In the genomic region with DNA sequence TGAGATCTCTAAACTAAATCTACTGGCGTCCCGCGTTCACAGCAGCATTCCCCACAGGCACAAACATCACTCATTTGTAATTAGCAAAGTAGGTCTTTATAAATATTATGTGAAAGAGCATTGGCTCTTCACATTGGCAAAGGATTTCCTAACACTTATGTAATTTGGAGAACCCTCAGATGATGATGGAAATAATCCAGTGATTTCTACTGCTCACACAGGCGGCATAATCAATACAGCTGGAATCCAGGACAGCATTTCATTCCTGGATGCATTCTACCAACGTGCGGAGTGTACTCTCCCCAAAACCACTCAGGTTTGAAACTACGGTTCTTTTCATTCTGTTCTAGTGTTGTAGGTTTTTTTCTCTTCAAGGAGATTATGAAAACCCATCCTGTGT, we compare ENCODE assay signal across 35 mouse cellular contexts.
"Had no signal": no experiment of that assay in that cellular context is flagged by ENCODE, and none has a peak within 500 bp of the region (broad histone marks: within the 10 kb centered on the region; RNA-seq: fewer than 3 reads in every experiment).

No protein-coding gene starts in this region.

- H3K4me3 ChIP-seq: heart, adult 2 months; heart, embryonic 10.5 days; heart, embryonic 12.5 days; heart, embryonic 13.5 days; heart, embryonic 15.5 days; hindbrain, embryonic 10.5 days; hindbrain, embryonic 12.5 days; hindbrain, embryonic 13.5 days; hindbrain, embryonic 15.5 days; intestine, embryonic 15.5 days; kidney, embryonic 15.5 days had no signal

- H3K9ac ChIP-seq: heart, embryonic 12.5 days; heart, embryonic 13.5 days; heart, embryonic 15.5 days; hindbrain, embryonic 12.5 days; hindbrain, embryonic 13.5 days; hindbrain, embryonic 14.5 days; hindbrain, embryonic 15.5 days; intestine, embryonic 15.5 days; kidney, embryonic 15.5 days had no signal

- ATAC-seq: hindbrain, embryonic 16.5 days; hindbrain, postnatal 0 days; inflammation-experienced regulatory T-cells, adult 6 months; intestine, embryonic 15.5 days; intestine, embryonic 16.5 days; intestine, postnatal 0 days had no signal

- H3K9me3 ChIP-seq: heart, embryonic 10.5 days; heart, embryonic 12.5 days; heart, embryonic 13.5 days; heart, embryonic 15.5 days; hindbrain, embryonic 10.5 days; hindbrain, embryonic 12.5 days; hindbrain, embryonic 13.5 days; hindbrain, embryonic 15.5 days; intestine, embryonic 15.5 days; kidney, embryonic 15.5 days had no signal

- H3K27me3 ChIP-seq: heart, embryonic 12.5 days; heart, embryonic 15.5 days; hindbrain, embryonic 12.5 days; hindbrain, embryonic 13.5 days; hindbrain, embryonic 15.5 days; intestine, embryonic 15.5 days; kidney, embryonic 15.5 days had no signal

- H3K36me3 ChIP-seq: heart, embryonic 10.5 days; heart, embryonic 12.5 days; heart, embryonic 13.5 days; heart, embryonic 15.5 days; hindbrain, embryonic 10.5 days; hindbrain, embryonic 12.5 days; hindbrain, embryonic 13.5 days; hindbrain, embryonic 15.5 days; intestine, embryonic 15.5 days; kidney, embryonic 15.5 days had no signal

- DNase-seq: heart, adult 2 months; heart, postnatal 10 days; heart, postnatal 14 days; heart, postnatal 36 days; heart, postnatal 4 days; kidney, adult 11 months; kidney, adult 18-20 months; kidney, adult 2 months; kidney, adult 8-10 months; kidney, adult 9 months; kidney, postnatal 10 days; kidney, postnatal 14 days; kidney, postnatal 25 days; kidney, postnatal 36 days; kidney, postnatal 4 days; layer of hippocampus, adult 9-11 months; layer of hippocampus, postnatal 36 days had no signal

- H3K4me1 ChIP-seq: heart, embryonic 10.5 days; hindbrain, embryonic 10.5 days; hindbrain, embryonic 12.5 days; hindbrain, embryonic 13.5 days; hindbrain, embryonic 15.5 days; intestine, embryonic 15.5 days; kidney, embryonic 15.5 days had no signal

- H3K27ac ChIP-seq: heart, adult 2 months; heart, embryonic 10.5 days; heart, embryonic 13.5 days; heart, embryonic 15.5 days; hindbrain, embryonic 10.5 days; hindbrain, embryonic 12.5 days; hindbrain, embryonic 13.5 days; hindbrain, embryonic 14.5 days; hindbrain, embryonic 15.5 days; hindbrain, postnatal 0 days; intestine, embryonic 15.5 days; kidney, embryonic 15.5 days; kidney, postnatal 0 days had no signal

- H3K4me2 ChIP-seq: heart, embryonic 11.5 days; heart, embryonic 12.5 days; heart, embryonic 13.5 days; heart, embryonic 15.5 days; hindbrain, embryonic 12.5 days; hindbrain, embryonic 13.5 days; hindbrain, embryonic 14.5 days; hindbrain, embryonic 15.5 days; intestine, embryonic 15.5 days; kidney, embryonic 15.5 days had no signal
